Mouse (Mus musculus) gastrocnemius, postnatal 14 days (tissue): ENCODE data around the gene 2310061I04Rik. TPM values are rescaled to one million over a fixed set of nuclear protein-coding genes. Genes with fewer than 3 reads are reported as not detected.
"Not testable (repeated sequence)": the region's sequence is repeated elsewhere in the genome, so short reads cannot be mapped to it uniquely, and the experiment has no call there.

Source experiments
- DNase-seq: peaks from one replicate; pipeline ENCODE4 v3.0.0; 2021; ENCODE audit warnings: mixed read lengths
- intact Hi-C: fragments of 180-260 bp; cut with DNase I; formaldehyde crosslinking; loops from one replicate; pipeline ENCODE4 v1.15.1; 2025; ENCODE audit warnings: low total_unique reads
- long read RNA-seq, 2 experiments: library from polyadenylated mRNA; stranded (forward); transcript quantifications; one replicate each; pipeline ENCODE4 v2.0.0; 2021
- total RNA-seq, 2 experiments: library from RNA; stranded (reverse); gene quantifications; 2 replicates each; pipeline ENCODE4 v1.2.3; 2021

Gene 2310061I04Rik
- total RNA-seq: 10 to 100 TPM; 55.3 to 65.1 TPM
- long read RNA-seq, experiment 1, transcript 2310061I04Rik-203 (6 exons, 1,193 nt): minor isoform, 10 of 97 reads
- long read RNA-seq, experiment 1, transcript 2310061I04Rik-204 (6 exons, 1,293 nt): major isoform, 76 of 97 reads
- long read RNA-seq, experiment 1, partial matches to known transcripts: 2 of 97 reads
- long read RNA-seq, experiment 1, other reads (novel, unspliced or antisense): 7 of 97 reads
- long read RNA-seq, experiment 2, transcript 2310061I04Rik-204 (6 exons, 1,293 nt): major isoform, 72 of 90 reads
- long read RNA-seq, experiment 2, transcript 2310061I04Rik-203 (6 exons, 1,193 nt): minor isoform, 10 of 90 reads
- long read RNA-seq, experiment 2, partial matches to known transcripts: 1 of 90 reads
- long read RNA-seq, experiment 2, other reads (novel, unspliced or antisense): 5 of 90 reads

DNA sequence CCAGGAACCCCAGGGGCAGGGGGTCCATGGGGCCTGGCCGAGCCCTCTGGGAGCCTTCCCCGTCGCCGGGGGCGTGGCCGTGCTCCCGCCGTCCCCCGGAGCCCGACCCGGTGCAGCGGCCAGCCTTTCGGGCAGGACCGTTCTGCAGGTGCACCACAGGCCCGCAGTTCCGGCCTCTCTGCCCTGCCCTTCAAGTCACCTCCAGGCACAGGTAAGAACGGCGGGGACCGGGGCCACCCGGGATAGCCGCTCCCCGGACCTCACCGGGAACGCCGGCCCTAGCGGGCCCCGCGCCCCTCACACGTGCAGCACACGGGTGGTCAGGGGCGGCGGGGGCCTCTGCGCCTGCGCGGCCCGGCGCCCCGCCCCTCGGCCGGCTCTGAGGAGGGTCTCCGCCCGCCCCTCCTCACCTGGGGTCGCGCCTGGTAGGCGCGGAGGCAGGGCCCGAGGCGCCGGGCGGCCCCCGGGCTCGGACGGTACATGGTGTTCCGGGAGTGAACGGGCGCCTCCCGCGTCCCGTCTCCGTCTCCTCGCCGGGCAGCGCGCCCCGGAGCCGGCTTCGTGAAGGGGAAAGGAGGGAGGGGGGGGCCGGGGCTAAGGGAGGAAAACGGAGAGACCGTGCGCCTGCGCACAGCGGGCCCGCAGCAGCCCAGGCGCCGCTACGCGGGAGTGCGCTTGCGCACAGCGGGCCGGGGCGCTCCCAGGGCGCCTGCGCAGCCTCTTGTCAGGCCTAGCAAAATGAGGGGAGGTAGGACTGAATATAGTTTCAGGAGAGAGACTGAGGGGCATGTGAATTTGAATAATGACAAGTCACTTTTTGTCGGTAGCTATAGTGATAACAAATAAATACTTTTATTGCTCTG lies at the start of gene 2310061I04Rik:
Gene 2310061I04Rik, minus strand, starts transcription at position 651 of the 863 bp plus-strand sequence.
- intact Hi-C loops: no loop called here
- DNase-seq: peak; percentile 91

DNA sequence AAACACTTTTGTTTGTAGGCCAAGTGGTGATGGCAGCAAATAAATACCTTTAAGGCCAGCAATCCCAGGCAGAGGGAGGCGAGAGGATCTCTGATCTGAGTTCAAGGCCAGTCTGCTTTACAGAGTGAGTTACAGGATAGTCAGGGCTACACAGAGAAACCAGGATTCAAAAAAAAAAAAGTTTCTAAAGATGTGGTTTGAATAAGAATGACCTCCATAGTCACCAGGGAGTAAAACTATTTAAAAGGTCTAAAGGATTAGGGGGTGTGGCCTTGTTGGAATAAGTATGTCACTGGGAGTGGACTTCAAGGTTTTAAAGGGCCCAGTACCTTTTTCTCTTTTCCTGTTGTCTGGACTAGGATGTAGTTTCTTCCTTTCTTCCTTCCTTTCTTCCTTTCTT lies 42.7 kb upstream of the 2310061I04Rik start:
- DNase-seq: no peak
- intact Hi-C loops: loop anchor here (2.0 kb wide), 1 partner anchor 53 kb away; no protein-coding TSS in a partner anchor

- DNase-seq: no peak
- intact Hi-C loops: loop anchor here (2.0 kb wide), 1 partner anchor 54 kb away; no protein-coding TSS in a partner anchor
Observed at GRCm38 (mm10) chr17:35939108-35939507, 41.9 kb upstream of the 2310061I04Rik start.

GRCm38 (mm10) chr17:35937700-35938348 lies 40.6 kb upstream of the 2310061I04Rik start:
- DNase-seq: no peak
- intact Hi-C loops: loop anchor here (2.0 kb wide), 1 partner anchor 55 kb away; no protein-coding TSS in a partner anchor

GRCm38 (mm10) chr17:35935763-35936162 lies 38.5 kb upstream of the 2310061I04Rik start:
- DNase-seq, intact Hi-C loops: not testable (repeated sequence)

GRCm38 (mm10) chr17:35932608-35933007 lies 35.4 kb upstream of the 2310061I04Rik start:
- intact Hi-C loops: no loop called here
- DNase-seq: no peak

DNA sequence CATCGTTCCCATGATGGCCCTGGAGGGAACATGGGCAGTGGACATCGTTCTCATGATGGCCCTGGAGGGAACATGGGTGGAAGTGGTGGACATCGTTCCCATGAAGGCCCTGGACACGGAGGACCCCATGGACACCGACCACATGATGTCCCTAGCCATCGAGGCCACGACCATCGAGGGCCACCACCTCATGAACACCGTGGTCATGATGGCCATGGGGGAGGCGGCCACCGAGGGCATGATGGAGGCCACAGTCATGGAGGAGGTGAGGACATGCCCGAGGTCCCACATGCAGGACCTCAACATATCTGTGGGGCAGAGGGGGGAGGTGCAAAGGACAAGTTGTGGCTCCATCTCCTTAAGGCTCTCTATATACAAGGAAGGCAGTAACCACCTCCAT lies 33.4 kb upstream of the 2310061I04Rik start:
- DNase-seq: no peak
- intact Hi-C loops: no loop called here

DNA sequence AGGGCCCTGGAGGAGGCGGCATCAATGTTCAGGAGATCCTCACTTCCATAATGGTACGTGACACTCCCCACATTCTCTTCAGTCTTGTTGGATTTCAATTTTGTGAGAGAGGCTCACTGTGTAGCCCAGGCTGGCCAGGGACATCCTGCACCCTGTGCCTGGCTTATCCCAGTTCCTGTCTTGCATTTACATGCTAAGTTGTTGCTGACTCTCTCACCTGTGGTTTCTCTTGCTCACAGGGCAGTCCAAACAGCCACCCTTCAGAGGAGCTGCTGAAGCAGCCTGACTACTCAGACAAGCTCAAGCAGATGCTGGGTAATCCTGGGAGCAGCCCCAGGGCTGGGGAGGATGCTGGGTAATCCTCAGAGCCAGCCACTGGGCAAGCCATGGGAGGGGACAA lies 32.3 kb upstream of the 2310061I04Rik start:
- intact Hi-C loops: no loop called here
- DNase-seq: no peak

- intact Hi-C loops: no loop called here
- DNase-seq: no peak
Observed at GRCm38 (mm10) chr17:35927471-35927870, 30.2 kb upstream of the 2310061I04Rik start.

- DNase-seq: no peak
- intact Hi-C loops: no loop called here
Observed at GRCm38 (mm10) chr17:35923281-35923680, 26.1 kb upstream of the 2310061I04Rik start.

DNA sequence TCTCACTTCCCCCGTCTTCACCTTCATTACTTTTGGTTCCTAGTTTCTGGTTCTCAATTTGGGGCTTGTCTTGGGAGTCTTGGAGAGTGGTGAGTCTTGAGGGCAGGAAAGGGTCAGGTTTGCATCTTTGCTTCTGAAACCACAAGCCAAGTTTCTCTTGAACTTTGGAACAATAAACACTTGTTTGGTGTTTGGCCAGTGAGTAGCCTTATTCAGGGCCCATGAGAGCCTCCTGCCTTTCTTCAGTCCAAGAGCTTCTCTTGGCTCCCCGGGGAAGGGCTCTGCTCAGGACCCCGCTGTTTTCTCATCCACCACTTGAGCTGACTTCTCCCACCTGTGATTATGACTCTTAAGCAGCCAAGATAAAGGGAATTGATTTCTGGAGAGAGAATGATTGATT lies 25.3 kb upstream of the 2310061I04Rik start:
- DNase-seq: no peak
- intact Hi-C loops: no loop called here

DNA sequence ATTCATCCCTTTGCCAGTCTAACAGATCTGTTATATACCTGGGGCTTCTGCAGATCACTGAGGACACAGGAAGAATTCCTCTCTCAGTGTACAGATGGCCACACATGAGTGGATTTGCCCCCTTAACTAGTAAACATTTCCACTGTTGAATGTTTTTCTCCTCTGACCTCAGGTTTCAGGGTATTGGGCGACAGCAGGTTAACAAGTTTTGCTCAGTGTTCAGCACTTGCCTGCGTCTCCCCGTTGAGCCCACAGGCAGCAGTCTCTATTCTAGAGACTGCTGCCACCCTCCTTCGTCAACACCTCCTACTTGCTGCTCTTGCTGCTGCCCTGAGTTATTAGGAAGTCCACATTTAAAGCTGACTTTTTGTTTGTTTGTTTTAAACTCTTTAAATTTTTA lies 24.5 kb upstream of the 2310061I04Rik start:
- no peak for DNase-seq
- intact Hi-C loops: no loop called here

- intact Hi-C loops: no loop called here
- DNase-seq: no peak
Observed at GRCm38 (mm10) chr17:35920862-35921562, 23.8 kb upstream of the 2310061I04Rik start.

GRCm38 (mm10) chr17:35920384-35920783 lies 23.2 kb upstream of the 2310061I04Rik start:
- DNase-seq: no peak
- intact Hi-C loops: no loop called here

DNA sequence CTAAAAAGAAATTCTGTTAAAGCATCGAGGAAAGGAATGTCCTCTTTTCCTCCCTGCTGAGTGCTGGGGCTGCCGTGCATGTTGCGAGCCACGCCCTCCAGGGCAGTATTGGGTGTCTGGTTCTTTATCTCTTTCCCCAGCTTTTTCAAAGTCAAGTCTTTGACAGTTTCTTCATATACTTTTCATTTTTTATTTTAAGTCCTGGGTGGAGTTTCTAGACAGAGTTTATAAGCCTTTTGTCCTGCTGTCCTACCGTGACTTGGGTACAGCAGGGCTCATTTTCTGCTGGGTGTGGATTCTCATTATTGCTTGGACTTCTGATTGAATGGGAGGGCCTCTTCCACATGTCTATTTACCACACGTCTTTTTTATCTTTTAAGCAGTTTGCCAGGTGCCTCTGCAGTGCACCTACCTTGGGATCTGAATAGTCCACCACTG lies 22.7 kb upstream of the 2310061I04Rik start:
- intact Hi-C loops: no loop called here
- DNase-seq: no peak

DNA sequence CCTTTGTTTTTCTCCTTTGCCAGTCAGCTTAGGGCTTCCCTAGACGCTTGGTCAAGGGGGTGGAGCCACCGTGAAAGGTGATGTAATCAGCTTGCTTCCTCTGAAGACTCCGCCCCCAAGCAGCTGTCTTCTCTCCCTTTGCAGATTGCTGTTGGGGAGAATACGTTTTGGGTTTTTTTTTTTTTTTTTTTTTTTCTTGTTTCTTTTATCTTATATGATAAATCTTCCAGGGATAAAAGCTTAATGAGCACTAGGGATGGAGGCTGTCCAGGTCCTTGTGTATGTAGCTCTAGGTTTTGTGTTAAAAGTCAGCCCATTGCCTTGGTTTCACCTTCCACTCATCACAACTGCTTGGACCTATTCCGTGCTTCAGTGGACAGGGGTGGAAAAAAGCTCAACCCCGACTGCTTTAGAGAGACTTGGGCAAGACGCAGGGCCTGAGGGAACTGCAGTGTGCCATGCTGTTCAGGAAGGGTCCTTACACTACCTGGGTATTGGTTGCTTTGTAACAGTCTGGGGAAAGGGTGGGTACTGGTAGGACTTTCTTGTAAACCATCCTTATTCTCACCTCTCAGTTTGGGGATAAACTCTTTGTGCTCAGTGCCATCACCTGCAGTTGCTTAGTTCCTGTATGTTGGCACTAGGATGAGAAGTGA lies 22.0 kb upstream of the 2310061I04Rik start:
- intact Hi-C loops: no loop called here

GRCm38 (mm10) chr17:35918276-35919059 lies 21.2 kb upstream of the 2310061I04Rik start:
- intact Hi-C loops: no loop called here
- no peak for DNase-seq

More for the DNA sequence above, 22.0 kb upstream of the 2310061I04Rik start:
- DNase-seq: peak; percentile 95
